Mouse (Mus musculus): ENCODE results near the gene Ube2j1. TPM values are rescaled to one million over a fixed set of nuclear protein-coding genes. Genes with fewer than 3 reads are reported as not detected.

Ube2j1 gene
- polyA plus RNA-seq, 1 experiment from 2014 or later: 43.6 TPM

DNA sequence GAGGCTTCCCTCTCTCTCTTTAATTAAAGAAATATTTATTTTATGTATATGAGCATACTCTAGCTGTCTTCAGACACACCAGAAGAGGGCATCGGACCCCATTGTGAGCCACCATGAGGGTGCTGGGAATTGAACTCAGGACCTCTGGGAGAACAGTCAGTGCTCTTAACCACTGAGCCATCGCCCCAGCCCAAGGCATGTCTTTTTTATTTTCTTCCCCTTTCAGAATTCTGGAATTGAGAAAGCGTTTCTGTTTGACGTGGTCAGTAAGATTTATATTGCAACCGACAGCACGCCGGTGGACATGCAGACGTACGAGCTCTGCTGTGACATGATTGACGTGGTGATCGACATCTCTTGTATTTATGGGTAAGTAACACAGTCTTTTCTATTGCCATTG lies 24.4 kb upstream of the Ube2j1 start:
- Histone ChIP-seq H3K27me3 (ENCODE audit: control insufficient read depth, insufficient read depth, low read length) (no peaks in the 10 kb centered on the region), H3K4me1 (ENCODE audit: control insufficient read depth, insufficient read depth, low read length) (no peaks in the 10 kb centered on the region), H3K27ac (ENCODE audit: low read depth, low read length) (no peak overlapping the region), H3K9ac (ENCODE audit: low read depth, low read length) (no peak overlapping the region), H3K4me2 (replicated peaks; ENCODE audit: low read depth, low read length) (no peak overlapping the region), H3K9me3 (ENCODE audit: control insufficient read depth, low read length) (no peaks in the 10 kb centered on the region), H3K36me3 (ENCODE audit: control insufficient read depth, insufficient read depth, low read length) (no peaks in the 10 kb centered on the region), H3K4me3 (ENCODE audit: low read length) (no peak overlapping the region)
- WGBS: 93% methylated on average over 11 of the region's 11 CpGs
- ATAC-seq (ENCODE audit: low FRiP score, low TSS enrichment): no peak

DNA sequence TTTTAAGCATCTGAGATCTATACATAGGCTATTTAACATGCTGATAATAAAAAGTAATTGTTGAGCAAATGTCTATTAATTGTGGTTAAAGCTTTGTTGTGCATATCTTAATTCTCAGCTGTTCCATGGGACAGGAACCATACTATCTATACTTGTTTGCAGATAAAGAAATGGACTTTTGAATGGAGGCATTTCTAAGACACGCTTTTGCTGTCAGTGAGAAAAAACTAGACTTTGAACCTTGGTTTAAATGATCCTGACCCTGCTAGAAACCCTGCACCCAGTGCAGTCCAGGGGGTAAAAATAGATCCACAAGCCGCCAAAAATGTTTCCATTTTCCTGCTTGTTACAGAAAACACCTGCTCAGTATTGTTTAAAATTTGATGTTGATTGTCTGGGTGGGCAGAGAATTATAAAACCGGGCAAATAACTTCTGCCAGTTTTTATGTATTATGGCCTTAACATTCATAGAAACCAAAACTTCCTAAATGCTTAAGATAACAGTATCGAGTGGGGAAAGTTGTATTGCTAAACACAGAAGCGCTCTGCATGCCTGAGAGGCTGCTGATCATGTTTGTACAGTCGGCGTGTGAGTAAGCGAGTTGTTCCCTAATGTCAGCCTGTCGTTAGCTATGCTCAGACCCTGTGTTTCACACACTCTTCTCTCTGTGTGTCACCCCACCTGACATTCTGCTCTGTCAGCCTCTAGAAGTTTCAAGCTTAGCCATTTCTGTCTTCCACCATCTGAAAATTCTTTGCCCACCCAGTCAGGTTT lies 23.6 kb upstream of the Ube2j1 start:
- no peaks in the 10 kb centered on the region for H3K9me3 ChIP-seq (ENCODE audit: control insufficient read depth, low read length)
- no peaks in the 10 kb centered on the region for H3K36me3 ChIP-seq (ENCODE audit: control insufficient read depth, insufficient read depth, low read length)
- no peak overlapping the region for H3K27ac ChIP-seq (ENCODE audit: low read depth, low read length)
- 85% methylated on average over 9 of the region's 9 CpGs for WGBS
- H3K27me3 ChIP-seq (ENCODE audit: control insufficient read depth, insufficient read depth, low read length): no peaks in the 10 kb centered on the region
- no peak overlapping the region for H3K4me2 ChIP-seq (replicated peaks; ENCODE audit: low read depth, low read length)
- no peak for ATAC-seq (ENCODE audit: low FRiP score, low TSS enrichment)
- no peak overlapping the region for H3K4me3 ChIP-seq (ENCODE audit: low read length)
- H3K9ac ChIP-seq (ENCODE audit: low read depth, low read length): no peak overlapping the region
- no peaks in the 10 kb centered on the region for H3K4me1 ChIP-seq (ENCODE audit: control insufficient read depth, insufficient read depth, low read length)

DNA sequence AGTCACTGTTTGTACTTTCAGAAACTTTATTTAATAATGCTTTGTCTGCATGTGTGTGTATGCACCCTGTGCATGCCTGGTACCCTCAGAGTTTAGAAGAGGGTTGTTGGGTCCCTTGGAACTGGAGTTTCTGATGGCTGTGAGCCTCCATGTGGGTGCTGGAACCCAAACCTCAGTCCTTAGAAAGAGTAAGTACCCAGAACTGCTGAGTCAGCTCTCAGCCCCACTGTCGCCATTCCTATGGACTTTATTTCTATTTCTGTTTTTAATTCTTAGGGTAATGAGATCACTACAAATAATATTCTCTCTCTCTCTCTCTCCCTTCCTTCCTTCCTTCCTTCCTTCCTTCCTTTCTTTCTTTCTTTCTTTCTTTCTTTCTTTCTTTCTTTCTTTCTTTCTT lies 21.1 kb upstream of the Ube2j1 start:
- ATAC-seq (ENCODE audit: low FRiP score, low TSS enrichment): no peak

GRCm38 (mm10) chr4:33012484-33012883 lies 18.7 kb upstream of the Ube2j1 start:
- H3K36me3 ChIP-seq (ENCODE audit: control insufficient read depth, insufficient read depth, low read length): peaks cover 6% of the 10 kb centered on the region; the same call in 1 of the 2 replicates
- H3K4me2 ChIP-seq (replicated peaks; ENCODE audit: low read depth, low read length): no peak overlapping the region
- H3K4me3 ChIP-seq (ENCODE audit: low read length): no peak overlapping the region
- H3K4me1 ChIP-seq (ENCODE audit: control insufficient read depth, insufficient read depth, low read length): no peaks in the 10 kb centered on the region
- no peaks in the 10 kb centered on the region for H3K9me3 ChIP-seq (ENCODE audit: control insufficient read depth, low read length)
- H3K9ac ChIP-seq (ENCODE audit: low read depth, low read length): no peak overlapping the region
- H3K27ac ChIP-seq (ENCODE audit: low read depth, low read length): no peak overlapping the region
- no peaks in the 10 kb centered on the region for H3K27me3 ChIP-seq (ENCODE audit: control insufficient read depth, insufficient read depth, low read length)
- WGBS: 95% methylated on average over 4 of the region's 4 CpGs
- no peak for ATAC-seq (ENCODE audit: low FRiP score, low TSS enrichment)

More for the DNA sequence above, 21.1 kb upstream of the Ube2j1 start:
- Histone ChIP-seq H3K4me1 (ENCODE audit: control insufficient read depth, insufficient read depth, low read length) (no peaks in the 10 kb centered on the region), H3K4me2 (replicated peaks; ENCODE audit: low read depth, low read length) (no peak overlapping the region), H3K4me3 (ENCODE audit: low read length) (no peak overlapping the region), H3K27ac (ENCODE audit: low read depth, low read length) (no peak overlapping the region), H3K9me3 (ENCODE audit: control insufficient read depth, low read length) (no peaks in the 10 kb centered on the region), H3K36me3 (ENCODE audit: control insufficient read depth, insufficient read depth, low read length) (peaks cover 6% of the 10 kb centered on the region; the same call in 1 of the 2 replicates), H3K9ac (ENCODE audit: low read depth, low read length) (no peak overlapping the region), H3K27me3 (ENCODE audit: control insufficient read depth, insufficient read depth, low read length) (no peaks in the 10 kb centered on the region)
- WGBS: 88% methylated on average over 1 of the region's 1 CpGs

DNA sequence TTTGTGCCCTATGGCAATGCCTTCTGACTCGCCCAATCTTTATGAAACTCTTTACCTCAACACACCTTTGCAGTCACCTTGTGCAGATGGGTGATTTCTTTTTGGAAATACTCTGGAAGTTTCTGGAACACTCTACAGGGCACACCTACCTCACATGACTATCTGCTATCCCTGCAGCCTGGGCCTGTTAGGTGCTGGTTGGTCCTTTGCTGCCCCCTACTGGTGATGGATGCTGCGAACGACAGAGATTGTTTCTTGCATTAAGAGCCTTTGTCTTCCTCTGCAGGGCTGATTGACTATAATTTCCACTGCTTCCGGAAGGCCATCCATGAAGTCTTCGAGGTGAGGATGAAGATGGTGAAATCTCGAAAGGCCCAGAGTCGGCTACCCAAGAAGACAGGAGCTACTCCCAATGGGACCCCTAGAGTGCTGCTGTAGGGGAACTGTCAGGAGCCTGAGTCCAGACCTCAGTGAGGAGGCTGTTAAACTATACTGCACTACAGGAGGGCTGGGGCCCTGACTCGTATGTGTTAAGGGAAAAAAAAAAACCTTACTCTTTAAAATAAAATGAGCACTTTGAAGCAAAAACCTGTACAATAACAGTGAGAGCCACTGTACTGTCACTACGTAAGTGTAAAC lies 12.7 kb upstream of the Ube2j1 start:
- H3K4me1 ChIP-seq (ENCODE audit: control insufficient read depth, insufficient read depth, low read length): no peaks in the 10 kb centered on the region
- no peak overlapping the region for H3K4me3 ChIP-seq (ENCODE audit: low read length)
- peak; percentile 72; the same call in 1 of the 2 replicates for ATAC-seq (ENCODE audit: low FRiP score, low TSS enrichment)
- H3K36me3 ChIP-seq (ENCODE audit: control insufficient read depth, insufficient read depth, low read length): peaks cover 3% of the 10 kb centered on the region; the same call in 1 of the 2 replicates
- no peaks in the 10 kb centered on the region for H3K9me3 ChIP-seq (ENCODE audit: control insufficient read depth, low read length)
- H3K27ac ChIP-seq (ENCODE audit: low read depth, low read length): no peak overlapping the region
- H3K27me3 ChIP-seq (ENCODE audit: control insufficient read depth, insufficient read depth, low read length): no peaks in the 10 kb centered on the region
- no peak overlapping the region for H3K9ac ChIP-seq (ENCODE audit: low read depth, low read length)
- no peak overlapping the region for H3K4me2 ChIP-seq (replicated peaks; ENCODE audit: low read depth, low read length)
- 55% methylated on average over 9 of the region's 9 CpGs for WGBS

DNA sequence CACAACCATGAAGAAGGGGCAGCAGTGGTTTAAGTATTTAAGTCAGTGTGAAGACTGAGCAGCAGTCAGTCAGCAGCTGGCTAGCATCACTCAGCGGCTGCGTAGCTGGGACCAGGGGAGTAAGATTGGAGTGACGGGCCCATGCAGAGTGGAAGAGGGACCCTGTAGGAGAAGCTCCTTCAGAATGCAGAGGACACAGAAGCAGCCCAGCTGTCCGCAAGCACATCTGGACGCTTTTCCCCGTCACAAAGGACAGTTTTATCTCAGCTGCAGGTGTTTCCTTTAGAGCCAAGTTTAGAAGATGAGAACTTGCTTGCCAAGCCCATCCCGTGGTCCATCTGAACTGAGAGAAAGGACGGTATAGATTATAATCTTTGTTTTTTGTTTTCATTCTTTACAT lies 6.8 kb upstream of the Ube2j1 start:
- no peak overlapping the region for H3K27ac ChIP-seq (ENCODE audit: low read depth, low read length)
- WGBS: 75% methylated on average over 8 of the region's 8 CpGs

GRCm38 (mm10) chr4:33029104-33029503 lies 2.1 kb upstream of the Ube2j1 start:
- Histone ChIP-seq H3K4me3 (ENCODE audit: low read length) (no peak overlapping the region), H3K4me1 (ENCODE audit: control insufficient read depth, insufficient read depth, low read length) (peaks cover 12% of the 10 kb centered on the region), H3K9me3 (ENCODE audit: control insufficient read depth, low read length) (no peaks in the 10 kb centered on the region), H3K27ac (ENCODE audit: low read depth, low read length) (no peak overlapping the region), H3K4me2 (replicated peaks; ENCODE audit: low read depth, low read length) (no peak overlapping the region), H3K36me3 (ENCODE audit: control insufficient read depth, insufficient read depth, low read length) (peaks cover 2% of the 10 kb centered on the region; the same call in 1 of the 2 replicates), H3K27me3 (ENCODE audit: control insufficient read depth, insufficient read depth, low read length) (no peaks in the 10 kb centered on the region), H3K9ac (ENCODE audit: low read depth, low read length) (no peak overlapping the region)
- WGBS: 92% methylated on average over 7 of the region's 7 CpGs
- no peak for ATAC-seq (ENCODE audit: low FRiP score, low TSS enrichment)

More for the DNA sequence above, 6.8 kb upstream of the Ube2j1 start:
- no peak overlapping the region for H3K4me3 ChIP-seq (ENCODE audit: low read length)
- H3K4me2 ChIP-seq (replicated peaks; ENCODE audit: low read depth, low read length): no peak overlapping the region
- H3K9me3 ChIP-seq (ENCODE audit: control insufficient read depth, low read length): no peaks in the 10 kb centered on the region
- no peak overlapping the region for H3K9ac ChIP-seq (ENCODE audit: low read depth, low read length)
- peaks cover 2% of the 10 kb centered on the region; the same call in 1 of the 2 replicates for H3K36me3 ChIP-seq (ENCODE audit: control insufficient read depth, insufficient read depth, low read length)
- H3K4me1 ChIP-seq (ENCODE audit: control insufficient read depth, insufficient read depth, low read length): no peaks in the 10 kb centered on the region
- H3K27me3 ChIP-seq (ENCODE audit: control insufficient read depth, insufficient read depth, low read length): no peaks in the 10 kb centered on the region
- no peak for ATAC-seq (ENCODE audit: low FRiP score, low TSS enrichment)

DNA sequence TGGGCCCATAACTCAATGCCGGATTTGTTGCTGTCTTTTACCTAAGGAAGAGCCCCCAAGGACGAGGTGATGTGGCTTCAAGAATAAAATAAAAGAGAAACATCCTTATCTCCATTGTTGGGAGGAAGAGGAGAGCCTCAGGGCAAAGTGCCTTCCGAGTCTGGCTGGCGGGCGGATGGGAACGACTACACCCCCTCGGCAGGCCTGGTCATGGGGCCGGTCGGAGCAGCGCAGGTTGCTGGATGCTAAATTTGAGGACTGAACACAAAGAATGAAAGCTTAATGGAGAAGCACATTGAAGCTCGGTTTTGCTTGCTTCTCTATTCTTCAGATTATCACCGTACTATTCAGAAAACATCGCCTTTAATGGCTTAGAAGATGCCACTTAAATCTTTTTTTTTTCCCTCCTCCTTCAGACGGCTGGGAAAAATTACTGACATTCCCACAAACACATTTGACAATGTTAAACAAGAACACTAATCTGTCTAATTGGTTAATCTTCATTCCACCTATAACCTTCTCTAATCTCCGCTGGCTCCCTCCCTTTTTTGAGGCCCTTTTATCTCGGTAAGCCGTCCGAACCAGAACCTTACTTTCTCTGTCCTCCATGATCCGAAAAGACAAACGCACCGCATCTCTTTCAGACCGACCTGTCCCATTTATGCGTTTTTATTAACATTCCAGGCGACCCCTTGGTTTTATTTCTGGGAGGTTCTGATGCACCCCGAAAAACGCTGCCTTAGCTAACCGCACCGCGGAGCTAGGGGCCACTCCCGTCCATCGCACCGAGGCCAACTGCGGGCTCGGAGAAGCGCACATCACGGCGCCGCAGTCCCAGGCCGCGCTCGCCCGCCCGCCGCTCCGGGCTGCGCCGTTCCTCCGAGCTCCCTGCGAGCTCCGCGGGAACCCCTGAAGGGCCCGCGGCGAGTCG lies 687 bp upstream of the Ube2j1 start:
- Histone ChIP-seq H3K27ac (ENCODE audit: low read depth, low read length) (peak overlapping the region; percentile 88), H3K4me2 (replicated peaks; ENCODE audit: low read depth, low read length) (peak overlapping the region; percentile 60), H3K9me3 (ENCODE audit: control insufficient read depth, low read length) (peaks cover 5% of the 10 kb centered on the region; the same call in 1 of the 2 replicates), H3K36me3 (ENCODE audit: control insufficient read depth, insufficient read depth, low read length) (peaks cover 3% of the 10 kb centered on the region; the same call in 1 of the 2 replicates), H3K4me3 (ENCODE audit: low read length) (peak overlapping the region; percentile 66), H3K27me3 (ENCODE audit: control insufficient read depth, insufficient read depth, low read length) (no peaks in the 10 kb centered on the region), H3K4me1 (ENCODE audit: control insufficient read depth, insufficient read depth, low read length) (peaks cover 12% of the 10 kb centered on the region), H3K9ac (ENCODE audit: low read depth, low read length) (peak overlapping the region; percentile 93)
- ATAC-seq (ENCODE audit: low FRiP score, low TSS enrichment): peak; percentile 70
- WGBS: 3% methylated on average over 37 of the region's 55 CpGs
